Mouse (Mus musculus) kidney, postnatal 0 days (tissue): ENCODE measurements around the gene Abcg1. TPM values are rescaled to one million over a fixed set of nuclear protein-coding genes. Genes with fewer than 3 reads are reported as not detected.

ENCODE experiments used
- ATAC-seq: fragments of 200-750 bp; cut with Nextera tagmentation; replicated peaks from 2 replicates; pipeline ENCODE4 v1.8.0; 2017; ENCODE audit warnings: low read depth, moderate number of reproducible peaks, moderate TSS enrichment, moderate library complexity; ENCODE audit not compliant: low FRiP score
- DNase-seq: peaks from one replicate; pipeline ENCODE4 v3.0.0-alpha.2; 2016; ENCODE audit warnings: low spot score
- H3K27ac ChIP-seq: fragments of 300-500 bp; sonication (generic); 2 replicates; pipeline ENCODE4 v1.5.1; 2014; ENCODE audit warnings: mild to moderate bottlenecking
- H3K27me3 ChIP-seq: fragments of 300-500 bp; sonication (generic); 2 replicates; pipeline ENCODE4 v1.6.1; 2014; ENCODE audit warnings: low read length, mixed read lengths; ENCODE audit not compliant: insufficient read depth
- H3K36me3 ChIP-seq: fragments of 300-500 bp; sonication (generic); 2 replicates; pipeline ENCODE4 v1.6.1; 2014; ENCODE audit warnings: low read length, mixed read lengths; ENCODE audit not compliant: insufficient read depth
- H3K4me1 ChIP-seq: fragments of 300-500 bp; sonication (generic); replicated peaks from 2 replicates; pipeline ENCODE4 v1.6.1; 2014; ENCODE audit warnings: antibody characterized with exemption, low read length, mixed read lengths; ENCODE audit not compliant: insufficient read depth
- H3K4me2 ChIP-seq: fragments of 300-500 bp; sonication (generic); 2 replicates; pipeline ENCODE4 v1.6.1; 2014; ENCODE audit warnings: mild to moderate bottlenecking, low read length, moderate library complexity, mixed read lengths
- H3K4me3 ChIP-seq: fragments of 300-500 bp; sonication (generic); replicated peaks from 2 replicates; pipeline ENCODE4 v1.5.1; 2014; ENCODE audit warnings: low read depth, low read length
- H3K9ac ChIP-seq: fragments of 300-500 bp; sonication (generic); 2 replicates; pipeline ENCODE4 v1.6.1; 2014; ENCODE audit warnings: low read depth, low read length
- H3K9me3 ChIP-seq: fragments of 300-500 bp; sonication (generic); replicated peaks from 2 replicates; pipeline ENCODE4 v1.6.1; 2016; ENCODE audit warnings: low read length, inconsistent platforms, mixed read lengths
- CTCF ChIP-seq: IDR thresholded peaks from 2 replicates; pipeline ENCODE4 v1.5.1; 2016; ENCODE audit warnings: antibody characterized with exemption, low read depth, mild to moderate bottlenecking, moderate library complexity
- WGBS: fragments of 180-500 bp; shearing (Covaris S2); extraction: QIAGEN DNeasy Blood & Tissue Kit; methylation state at CpG from one replicate; pipeline ENCODE4 v1.1.7; 2014; 5-methylcytosine and 5-hydroxymethylcytosine counted together
- polyA plus RNA-seq: library from polyadenylated mRNA; unstranded; fragments of >200 nt; fragmentation: Nextera tagmentation; extraction: Ambion mirVana; gene quantifications from 2 replicates; pipeline ENCODE4 v1.2.1, GENCODE M21; 2015

Abcg1 gene
- polyA plus RNA-seq, 1 experiment from 2014 or later: 8.8 TPM

GRCm38 (mm10) chr17:31075471-31075870 lies 18.0 kb downstream of the Abcg1 start:
- no peak overlapping the region for H3K9ac ChIP-seq
- TF ChIP-seq CTCF: no peak
- H3K36me3 ChIP-seq: no peaks in the 10 kb centered on the region
- H3K9me3 ChIP-seq: no peaks in the 10 kb centered on the region
- H3K27ac ChIP-seq: peak overlapping the region; percentile 64
- peaks cover 54% of the 10 kb centered on the region for H3K4me1 ChIP-seq
- ATAC-seq: no peak
- H3K4me2 ChIP-seq: no peak overlapping the region
- no peaks in the 10 kb centered on the region for H3K27me3 ChIP-seq
- no peak overlapping the region for H3K4me3 ChIP-seq
- no peak for DNase-seq
- WGBS: 59% methylated on average over 5 of the region's 5 CpGs

- Histone ChIP-seq H3K27ac (peak overlapping the region; percentile 77; the same call in 1 of the 2 replicates), H3K4me3 (no peak overlapping the region), H3K27me3 (no peaks in the 10 kb centered on the region), H3K4me2 (no peak overlapping the region), H3K4me1 (peaks cover 41% of the 10 kb centered on the region), H3K36me3 (no peaks in the 10 kb centered on the region), H3K9ac (no peak overlapping the region), H3K9me3 (no peaks in the 10 kb centered on the region)
- DNase-seq (no peak), ATAC-seq (0 out of 2 replicates have a peak, but pooled peaks have one; percentile 26)
- 44% methylated on average over 5 of the region's 5 CpGs for WGBS
- TF ChIP-seq CTCF: no peak
These were observed 20.1 kb downstream of the Abcg1 start for GRCm38 (mm10) chr17:31077561-31077960.

GRCm38 (mm10) chr17:31078581-31078980 lies 21.1 kb downstream of the Abcg1 start:
- H3K4me3 ChIP-seq: no peak overlapping the region
- H3K9me3 ChIP-seq: no peaks in the 10 kb centered on the region
- no peaks in the 10 kb centered on the region for H3K27me3 ChIP-seq
- H3K36me3 ChIP-seq: no peaks in the 10 kb centered on the region
- H3K4me2 ChIP-seq: no peak overlapping the region
- 50% methylated on average over 11 of the region's 11 CpGs for WGBS
- TF ChIP-seq CTCF: no peak
- H3K4me1 ChIP-seq: peaks cover 32% of the 10 kb centered on the region
- ATAC-seq (no peak), DNase-seq (no peak)
- peak overlapping the region; percentile 77 for H3K27ac ChIP-seq
- H3K9ac ChIP-seq: no peak overlapping the region

- ATAC-seq: no peak
- peaks cover 32% of the 10 kb centered on the region for H3K4me1 ChIP-seq
These were observed 21.8 kb downstream of the Abcg1 start for GRCm38 (mm10) chr17:31079078-31079840.

GRCm38 (mm10) chr17:31082296-31083078 lies 25.0 kb downstream of the Abcg1 start:
- H3K36me3 ChIP-seq: no peaks in the 10 kb centered on the region
- no peaks in the 10 kb centered on the region for H3K9me3 ChIP-seq
- no peak overlapping the region for H3K4me3 ChIP-seq
- no peaks in the 10 kb centered on the region for H3K27me3 ChIP-seq
- TF ChIP-seq CTCF: no peak
- H3K4me2 ChIP-seq: no peak overlapping the region
- peaks cover 19% of the 10 kb centered on the region for H3K4me1 ChIP-seq
- ATAC-seq (no peak), DNase-seq (no peak)
- H3K9ac ChIP-seq: no peak overlapping the region
- no peak overlapping the region for H3K27ac ChIP-seq
- WGBS: 79% methylated on average over 4 of the region's 4 CpGs

More at GRCm38 (mm10) chr17:31079078-31079840, 21.8 kb downstream of the Abcg1 start:
- no peak for TF ChIP-seq CTCF
- H3K27ac ChIP-seq: peak overlapping the region; percentile 77
- H3K9me3 ChIP-seq: no peaks in the 10 kb centered on the region
- 35% methylated on average over 12 of the region's 12 CpGs for WGBS
- H3K9ac ChIP-seq: no peak overlapping the region
- no peak overlapping the region for H3K4me2 ChIP-seq
- no peak for DNase-seq
- no peaks in the 10 kb centered on the region for H3K36me3 ChIP-seq
- H3K27me3 ChIP-seq: no peaks in the 10 kb centered on the region
- no peak overlapping the region for H3K4me3 ChIP-seq

- H3K9ac ChIP-seq: no peak overlapping the region
- WGBS: 92% methylated on average over 3 of the region's 3 CpGs
- no peaks in the 10 kb centered on the region for H3K9me3 ChIP-seq
- H3K36me3 ChIP-seq: no peaks in the 10 kb centered on the region
- no peak for ATAC-seq
- no peak overlapping the region for H3K4me3 ChIP-seq
- TF ChIP-seq CTCF: no peak
- H3K4me1 ChIP-seq: peaks cover 12% of the 10 kb centered on the region; the same call in 1 of the 2 replicates
- H3K27ac ChIP-seq: no peak overlapping the region
- no peak overlapping the region for H3K4me2 ChIP-seq
- no peaks in the 10 kb centered on the region for H3K27me3 ChIP-seq
- DNase-seq: no peak
These were observed 28.0 kb downstream of the Abcg1 start for GRCm38 (mm10) chr17:31085519-31085918.
